Mouse (Mus musculus): ENCODE measurements around the gene Myadml2.

The Myadml2 gene

DNA sequence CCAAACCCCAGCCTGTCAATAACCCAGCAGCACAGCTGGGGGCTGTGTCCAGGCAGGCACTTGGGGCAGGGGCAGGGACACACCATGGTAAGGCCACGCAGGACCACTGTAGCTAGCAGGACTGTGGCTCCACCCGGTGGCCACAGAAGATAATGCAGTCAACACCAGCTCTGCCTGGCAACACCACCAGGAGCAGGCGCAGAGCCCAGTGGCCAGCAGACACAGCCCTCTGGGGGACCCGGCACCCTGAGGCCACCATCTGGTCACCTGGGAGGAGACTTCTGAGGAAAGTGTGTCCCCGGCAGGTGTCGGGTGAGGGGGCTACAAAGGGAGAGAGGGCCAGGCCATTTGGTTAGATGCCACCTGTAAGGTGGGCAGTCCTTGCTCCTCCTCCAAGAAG, 35.2 kb downstream of the Myadml2 start:
- DNase-seq (ENCODE audit: low read depth, low spot score), result no peak

- DNase-seq (ENCODE audit: low read depth, low spot score), result no peak
These were observed 37.4 kb downstream of the Myadml2 start for GRCm38 (mm10) chr11:120610477-120611046.

DNA sequence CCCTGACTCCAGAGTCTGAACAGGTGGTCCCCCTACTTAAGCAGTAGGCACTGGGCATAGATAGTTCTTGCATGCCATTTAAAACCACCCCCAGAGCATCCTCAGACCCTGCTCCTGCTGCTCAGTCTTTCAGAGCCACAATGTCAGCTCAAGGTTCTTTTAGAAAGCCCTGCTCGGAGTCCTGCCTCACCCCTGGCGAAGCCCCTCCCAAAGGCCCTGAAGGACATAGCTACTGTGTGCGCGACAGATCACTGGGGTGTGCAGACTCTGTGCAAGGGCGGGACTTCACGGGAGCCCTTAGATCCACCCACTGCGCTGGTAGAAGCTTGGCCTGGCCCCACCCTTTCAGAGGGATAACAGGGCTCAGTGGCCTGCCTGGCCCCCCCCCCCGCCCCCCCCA, 38.7 kb downstream of the Myadml2 start:
- DNase-seq (ENCODE audit: low read depth, low spot score), result no peak

GRCm38 (mm10) chr11:120608241-120609034, 39.5 kb downstream of the Myadml2 start, which contains the start of gene Npb:
Gene Npb (plus strand): TSS chr11:120608477.
- DNase-seq (ENCODE audit: low read depth, low spot score), result no peak

DNA sequence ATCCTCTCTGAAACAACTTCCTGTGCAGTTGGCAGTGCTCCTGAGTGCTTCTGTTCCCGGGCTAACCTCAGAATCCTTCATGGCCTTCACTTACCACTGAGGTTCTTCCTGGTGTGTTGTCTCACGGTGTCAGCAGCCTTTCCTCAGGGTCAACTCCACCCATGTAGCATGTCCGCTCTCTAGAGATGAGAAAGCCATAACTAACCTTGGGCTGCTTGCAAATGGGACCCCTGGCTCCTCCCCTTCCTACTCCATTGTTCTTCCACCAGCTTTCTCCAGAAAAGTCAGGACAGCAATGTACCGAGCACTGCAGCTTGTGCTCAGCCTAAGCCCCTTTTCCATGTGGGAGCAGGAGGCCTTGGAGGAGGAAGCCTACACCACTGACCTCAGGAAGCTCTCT, 41.2 kb downstream of the Myadml2 start:
- DNase-seq (ENCODE audit: low read depth, low spot score), result no peak

GRCm38 (mm10) chr11:120605667-120606066, 42.3 kb downstream of the Myadml2 start:
- no peak for DNase-seq (ENCODE audit: low read depth, low spot score)

DNA sequence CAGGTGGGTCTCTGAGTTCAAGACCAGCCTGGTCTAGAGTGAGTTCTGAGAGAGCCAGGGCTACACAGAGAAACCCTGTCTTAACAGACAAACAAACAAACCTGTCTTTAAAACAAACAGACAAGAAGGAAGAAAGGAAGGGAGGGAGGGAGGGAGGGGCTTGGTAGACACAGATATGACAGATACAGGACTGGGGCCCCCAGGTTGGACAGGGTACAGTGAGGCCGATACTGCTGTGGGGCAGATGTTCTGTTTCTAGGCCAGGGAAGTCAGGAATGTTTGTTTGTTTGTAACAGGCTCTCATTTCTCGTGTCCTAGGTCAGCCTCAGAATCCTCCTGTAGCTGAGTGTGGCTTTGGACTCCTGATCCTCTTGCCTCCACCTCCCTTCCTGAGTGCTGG, 44.4 kb downstream of the Myadml2 start:
- DNase-seq (ENCODE audit: low read depth, low spot score), result no peak

GRCm38 (mm10) chr11:120600716-120601115, 47.2 kb downstream of the Myadml2 start:
- DNase-seq (ENCODE audit: low read depth, low spot score), result no peak

GRCm38 (mm10) chr11:120598990-120599549, 48.9 kb downstream of the Myadml2 start:
- DNase-seq (ENCODE audit: low read depth, low spot score), result no peak

DNA sequence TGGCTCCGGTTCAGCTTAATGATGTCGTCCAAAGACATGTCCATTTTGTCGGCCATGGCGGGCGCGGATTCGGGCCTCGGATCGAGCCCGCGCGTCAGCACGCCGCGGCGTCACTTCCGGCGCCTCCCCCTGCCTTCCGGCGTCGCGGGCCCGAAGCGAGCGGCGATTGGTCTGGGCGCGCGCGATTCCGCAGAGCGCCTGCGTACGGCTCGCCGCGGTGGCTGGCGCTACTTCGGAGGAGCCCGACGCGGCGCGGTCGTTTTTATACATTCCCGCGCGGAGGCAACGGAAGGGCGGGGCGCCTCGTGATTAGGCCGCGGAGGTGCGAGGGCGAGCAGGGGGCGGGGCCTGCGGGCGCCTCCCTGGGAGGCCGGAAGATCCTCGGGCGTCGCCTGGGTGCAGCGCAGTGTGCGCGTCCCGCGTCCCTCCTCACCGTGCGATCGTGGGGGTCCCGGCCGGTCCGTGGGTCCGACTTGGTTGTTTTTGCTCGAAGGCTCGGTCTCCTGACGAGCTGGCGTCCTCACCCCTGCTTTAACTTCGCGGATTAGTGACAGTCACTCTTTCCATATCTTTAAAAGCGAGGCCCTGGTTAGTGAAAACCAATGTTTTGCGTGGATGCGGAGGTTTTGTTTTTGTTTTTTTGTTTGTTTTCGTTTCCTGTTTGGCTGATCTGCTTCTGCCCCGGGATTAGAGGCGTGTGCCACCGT, 49.5 kb downstream of the Myadml2 start, which contains the start of the genes Alyref and Anapc11:
Gene Alyref (minus strand): TSS at position 83 of the 707 bp plus-strand sequence.
Gene Anapc11 (plus strand): TSS at position 139 of the 707 bp plus-strand sequence.
- DNase-seq (ENCODE audit: low read depth, low spot score), result peak; percentile 91

- no peak for DNase-seq (ENCODE audit: low read depth, low spot score)
These were observed 50.4 kb downstream of the Myadml2 start for GRCm38 (mm10) chr11:120597240-120598235.

Measured in telencephalon, adult 2 months (tissue).